27 mouse cellular contexts compared by ENCODE assay signal in genomic region chr12:7918385-7918784, GRCm38 (mm10). TPM values are rescaled to one million over a fixed set of nuclear protein-coding genes. Genes with fewer than 3 reads are reported as not detected.
DNase-seq lines count a peak whose midpoint lies in the region; ATAC-seq and TF ChIP-seq lines count a peak whose summit lies in the region.
"Had no signal": no experiment of that assay in that cellular context is flagged by ENCODE, and none has a peak within 500 bp of the region (broad histone marks: within the 10 kb centered on the region; RNA-seq: fewer than 3 reads in every experiment).

No protein-coding gene starts in this region.

- no peak overlapping the region for H3K27ac ChIP-seq in forebrain, embryonic 14.5 days (ENCODE audit: low read depth, low read length)
- H3K27ac ChIP-seq in forebrain, embryonic 10.5 days: no peak overlapping the region
- peak overlapping the region; percentile 56; the same call in 1 of the 2 replicates for H3K27ac ChIP-seq in kidney, adult 2 months (ENCODE audit: insufficient read depth, low read depth, low read length)
- H3K27ac ChIP-seq: gastrocnemius, adult 2 months; hindbrain, embryonic 14.5 days; kidney, postnatal 0 days; limb, embryonic 10.5 days; limb, embryonic 15.5 days; macrophage; midbrain, embryonic 13.5 days; stomach, postnatal 0 days had no signal

- H3K4me1 ChIP-seq in forebrain, embryonic 14.5 days (ENCODE audit: control insufficient read depth, insufficient read depth, low read length): no peaks in the 10 kb centered on the region
- H3K4me1 ChIP-seq in forebrain, embryonic 10.5 days: no peaks in the 10 kb centered on the region
- peaks cover 3% of the 10 kb centered on the region; the same call in 1 of the 2 replicates for H3K4me1 ChIP-seq in kidney, adult 2 months (ENCODE audit: control insufficient read depth, insufficient read depth, low read length)
- H3K4me1 ChIP-seq in lung, adult 2 months (ENCODE audit: control insufficient read depth, insufficient read depth, low read length): no peaks in the 10 kb centered on the region
- H3K4me1 ChIP-seq: limb, embryonic 10.5 days; limb, embryonic 15.5 days; midbrain, embryonic 13.5 days had no signal

- no peak for TF ChIP-seq POLR2A in kidney, adult 2 months (IDR thresholded peaks at IDR 0.05; ENCODE audit: low read depth, low read length)
- TF ChIP-seq POLR2A in brain, embryonic 14.5 days (IDR thresholded peaks at IDR 0.05; ENCODE audit: borderline replicate concordance, extremely low read depth, insufficient read depth, insufficient read length, poor library complexity, severe bottlenecking): no peak
- no peak for TF ChIP-seq POLR2A in myocyte (IDR thresholded peaks at IDR 0.05; ENCODE audit: insufficient read length, low read depth)
- TF ChIP-seq POLR2A in lung, adult 2 months (IDR thresholded peaks at IDR 0.05; ENCODE audit: borderline replicate concordance, extremely low read depth, low read depth, low read length): no peak

- no peaks in the 10 kb centered on the region for H3K36me3 ChIP-seq in forebrain, embryonic 14.5 days (ENCODE audit: control insufficient read depth, insufficient read depth, low read length)
- no peaks in the 10 kb centered on the region for H3K36me3 ChIP-seq in forebrain, embryonic 10.5 days (replicated peaks)
- H3K36me3 ChIP-seq in kidney, adult 2 months (ENCODE audit: control insufficient read depth, insufficient read depth, low read length): no peaks in the 10 kb centered on the region
- no peaks in the 10 kb centered on the region for H3K36me3 ChIP-seq in myocyte (ENCODE audit: control insufficient read depth, insufficient read depth)
- H3K36me3 ChIP-seq: limb, embryonic 10.5 days; limb, embryonic 15.5 days; midbrain, embryonic 13.5 days had no signal

- no peaks in the 10 kb centered on the region for H3K27me3 ChIP-seq in forebrain, embryonic 14.5 days (replicated peaks; ENCODE audit: control insufficient read depth, insufficient read depth, low read length)
- H3K27me3 ChIP-seq in forebrain, embryonic 10.5 days (ENCODE audit: poor library complexity, severe bottlenecking): no peaks in the 10 kb centered on the region
- H3K27me3 ChIP-seq in kidney, adult 2 months (replicated peaks; ENCODE audit: control insufficient read depth, insufficient read depth, low read length): no peaks in the 10 kb centered on the region
- H3K27me3 ChIP-seq in myocyte (ENCODE audit: control insufficient read depth, insufficient read depth, insufficient read length): no peaks in the 10 kb centered on the region
- H3K27me3 ChIP-seq: limb, embryonic 15.5 days; midbrain, embryonic 13.5 days had no signal

- no peak for TF ChIP-seq CTCF in kidney, adult 2 months (conservative IDR thresholded peaks at IDR 0.05; ENCODE audit: insufficient read depth, insufficient read length, low read depth, low read length)
- TF ChIP-seq CTCF in brain, embryonic 14.5 days (IDR thresholded peaks at IDR 0.05; ENCODE audit: borderline replicate concordance, extremely low read depth, insufficient read depth, insufficient read length): no peak
- TF ChIP-seq CTCF in lung, adult 2 months (IDR thresholded peaks at IDR 0.05; ENCODE audit: insufficient read depth, low read length): no peak

- no peak overlapping the region for H3K4me2 ChIP-seq in forebrain, embryonic 14.5 days (ENCODE audit: low read length)
- H3K4me2 ChIP-seq in myocyte (ENCODE audit: low read depth): peak overlapping the region; percentile 52
- H3K4me2 ChIP-seq: hindbrain, embryonic 14.5 days; limb, embryonic 15.5 days; midbrain, embryonic 13.5 days had no signal

- H3K79me2 ChIP-seq in myocyte (ENCODE audit: control insufficient read depth, insufficient read depth): no peaks in the 10 kb centered on the region

- no peaks in the 10 kb centered on the region for H3K9me3 ChIP-seq in forebrain, embryonic 14.5 days (replicated peaks; ENCODE audit: control insufficient read depth, low read length)
- H3K9me3 ChIP-seq in forebrain, embryonic 10.5 days: no peaks in the 10 kb centered on the region
- H3K9me3 ChIP-seq: limb, embryonic 10.5 days; limb, embryonic 15.5 days; midbrain, embryonic 13.5 days had no signal

- 82% methylated on average over 1 of the region's 1 CpGs for WGBS in forebrain, embryonic 14.5 days
- WGBS in forebrain, embryonic 10.5 days: 88% methylated on average over 1 of the region's 1 CpGs
- 73% methylated on average over 1 of the region's 1 CpGs for WGBS in kidney, adult 2 months
- WGBS in lung, adult 2 months: 58% methylated on average over 1 of the region's 1 CpGs

- no peak overlapping the region for H3K4me3 ChIP-seq in forebrain, embryonic 14.5 days (ENCODE audit: low read depth, low read length)
- H3K4me3 ChIP-seq in forebrain, embryonic 10.5 days: no peak overlapping the region
- no peak overlapping the region for H3K4me3 ChIP-seq in kidney, adult 2 months (ENCODE audit: insufficient read depth, low read depth, low read length)
- no peak overlapping the region for H3K4me3 ChIP-seq in myocyte
- no peak overlapping the region for H3K4me3 ChIP-seq in lung, adult 2 months (replicated peaks; ENCODE audit: extremely low read depth, low read depth, low read length)
- H3K4me3 ChIP-seq: gastrocnemius, adult 2 months; limb, embryonic 10.5 days; limb, embryonic 15.5 days; midbrain, embryonic 13.5 days had no signal

- DNase-seq in forebrain, embryonic 14.5 days (ENCODE audit: low spot score): peak; percentile 42
- DNase-seq in forebrain, embryonic 10.5 days (ENCODE audit: extremely low spot score, low spot score): no peak
- no peak for DNase-seq in kidney, adult 2 months
- DNase-seq in kidney, postnatal 10 days: no peak
- peak; percentile 53 for DNase-seq in brain, embryonic 14.5 days (ENCODE audit: low read depth)
- DNase-seq in lung, adult 2 months: no peak
- DNase-seq in spleen, adult 18-20 months: no peak
- DNase-seq: adrenal gland, postnatal 14 days; cerebellum, adult 2 months; cerebellum, postnatal 14 days; gastrocnemius, adult 2 months; heart, postnatal 4 days; layer of hippocampus, postnatal 36 days; lung, postnatal 10 days; retina, postnatal 1 day; right cerebral cortex, postnatal 14 days; thymus, adult 2 months; thymus, postnatal 36 days had no signal

- no peak overlapping the region for H3K9ac ChIP-seq in forebrain, embryonic 14.5 days (ENCODE audit: low read length)
- H3K9ac ChIP-seq: hindbrain, embryonic 14.5 days; limb, embryonic 15.5 days; midbrain, embryonic 13.5 days had no signal

- H3ac ChIP-seq in myocyte (ENCODE audit: control insufficient read depth, insufficient read length): no peak overlapping the region

- no peak; the same call in 1 of the 2 replicates for ATAC-seq in forebrain, embryonic 14.5 days
- ATAC-seq: midbrain, embryonic 13.5 days had no signal

TF ChIP-seq in myocyte, 11 proteins besides CTCF, POLR2A, EP300 and RAD21:
- TF ChIP-seq REST (IDR thresholded peaks at IDR 0.05; ENCODE audit: insufficient read depth, insufficient read length) (no peak), MAX (IDR thresholded peaks at IDR 0.05; ENCODE audit: low read depth) (no peak), TCF3 (IDR thresholded peaks at IDR 0.05; ENCODE audit: insufficient read length, low read depth) (no peak), MYOD1 (IDR thresholded peaks at IDR 0.05; ENCODE audit: control insufficient read depth in 1 of 3, insufficient read length in 2 of 3, low read depth in 2 of 3) (no peak), MYOG (IDR thresholded peaks at IDR 0.05; ENCODE audit: control insufficient read depth in 1 of 3, insufficient read depth in 1 of 3, insufficient read length in 2 of 3, low read depth in 2 of 3) (no peak), TCF12 (IDR thresholded peaks at IDR 0.05; ENCODE audit: insufficient read depth, poor library complexity, severe bottlenecking) (no peak), CEBPB (IDR thresholded peaks at IDR 0.05; ENCODE audit: insufficient read depth, poor library complexity, severe bottlenecking) (no peak), POLR2AphosphoS2 (IDR thresholded peaks at IDR 0.05; ENCODE audit: insufficient read length, low read depth) (no peak), USF1 (IDR thresholded peaks at IDR 0.05; ENCODE audit: low read depth) (no peak), E2F4 (IDR thresholded peaks at IDR 0.05; ENCODE audit: insufficient read depth) (no peak), SRF (IDR thresholded peaks at IDR 0.05; ENCODE audit: control insufficient read depth, insufficient read length, low read depth) (no peak)

RNA-seq across cellular contexts. Expression of gene Apob, which starts 59.1 kb away (rescaled TPM):
- polyA plus RNA-seq in forebrain, embryonic 14.5 days (2014; fragmentation: Nextera tagmentation; extraction: Ambion mirVana): 0.05 and 0.20 TPM in 2 replicates
- 0.06 and 0.09 TPM in 2 replicates for polyA plus RNA-seq in forebrain, embryonic 10.5 days (2016; fragmentation: Nextera tagmentation; extraction: Ambion mirVana)
- polyA plus RNA-seq in kidney, adult 2 months (2012; rRNA removed): 26.0 and 27.3 TPM in 2 replicates
- 0.31 and 0.35 TPM in 2 replicates for polyA plus RNA-seq in brain, embryonic 14.5 days (2012; rRNA removed)
- polyA plus RNA-seq in myocyte (2012; fragmentation: generic; extraction: Trizol): 0.01 TPM
- 0.16 and 0.32 TPM in 2 replicates for polyA plus RNA-seq in lung, adult 2 months (2012; rRNA removed)
- polyA plus RNA-seq: forebrain, embryonic 11.5 days; macrophage had no signal

Comparison
In these comparisons a context has a peak if more than half of its experiments do, and no peak if none do; other contexts are left out.
1. DNase-seq: peak in forebrain, embryonic 14.5 days (single experiment) and brain, embryonic 14.5 days (single experiment); none in forebrain, embryonic 10.5 days (single experiment), kidney, adult 2 months (single experiment), kidney, postnatal 10 days (single experiment), lung, adult 2 months (single experiment) and spleen, adult 18-20 months (0 of 2).
2. RNA of gene Apob, which starts 59.1 kb away (polyA plus RNA-seq): 26.0 to 27.3 TPM in kidney, adult 2 months; 0.16 to 0.32 TPM in lung, adult 2 months, 0.31 to 0.35 TPM in brain, embryonic 14.5 days, 0.06 to 0.09 TPM in forebrain, embryonic 10.5 days, 0.05 to 0.20 TPM in forebrain, embryonic 14.5 days and 0.01 TPM in myocyte (single experiment); every median in the first group is over 10 times any median in the second.